Comparison of ENCODE assay signal across 8 mouse cellular contexts in the genomic region with DNA sequence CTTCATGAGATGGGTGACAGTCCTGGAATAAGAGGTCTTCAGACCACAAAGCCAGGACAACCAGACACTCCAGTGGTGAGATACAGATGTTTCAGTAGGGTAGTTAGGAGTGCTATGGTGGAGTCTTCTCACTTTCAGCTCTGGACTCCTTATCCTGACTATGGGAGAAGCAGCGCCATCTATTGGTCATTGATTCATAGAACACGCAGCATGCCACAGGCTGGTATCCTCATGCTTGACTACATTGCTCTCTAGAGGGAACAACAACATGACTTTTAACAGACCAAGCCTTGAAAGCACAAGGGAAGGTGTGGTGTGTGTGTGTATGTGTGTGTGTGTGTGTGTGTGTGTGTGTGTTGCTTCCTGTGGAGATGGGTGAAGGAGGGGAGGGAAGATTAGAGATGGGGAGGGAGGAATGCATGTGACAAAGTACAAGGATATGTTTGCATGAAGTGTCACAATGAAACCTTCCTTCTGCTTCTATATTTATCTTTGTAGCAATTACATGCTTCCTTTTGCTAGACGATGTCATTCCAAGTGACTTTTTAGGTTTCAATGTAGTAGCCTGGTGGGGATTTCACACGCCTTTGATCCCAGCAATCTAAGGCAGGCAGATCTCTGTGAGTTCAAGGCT. TPM values are rescaled to one million over a fixed set of nuclear protein-coding genes. Genes with fewer than 3 reads are reported as not detected.
DNase-seq lines count a peak whose midpoint lies in the region; ATAC-seq lines count a peak whose summit lies in the region.

No protein-coding gene starts in this region.

- intact Hi-C loops in left cerebral cortex, postnatal 10 days (cut with DNase I): loop anchor here (10.0 kb wide), 1 partner anchor 411 kb away; no protein-coding TSS in a partner anchor

- no peak overlapping the region for H3K4me2 ChIP-seq in hindbrain, embryonic 12.5 days (replicated peaks)
- no peak overlapping the region for H3K4me2 ChIP-seq in embryonic facial prominence, embryonic 11.5 days (ENCODE audit: low read depth, low read length)
- no peak overlapping the region for H3K4me2 ChIP-seq in hindbrain, embryonic 16.5 days (ENCODE audit: low read length)

- 51% methylated on average over 4 of the region's 4 CpGs for WGBS in hindbrain, embryonic 10.5 days
- 51% methylated on average over 4 of the region's 4 CpGs for WGBS in hindbrain, embryonic 12.5 days
- WGBS in embryonic facial prominence, embryonic 11.5 days: 40% methylated on average over 4 of the region's 4 CpGs
- 52% methylated on average over 4 of the region's 4 CpGs for WGBS in hindbrain, embryonic 16.5 days

- H3K36me3 ChIP-seq in hindbrain, embryonic 10.5 days: no peaks in the 10 kb centered on the region
- no peaks in the 10 kb centered on the region for H3K36me3 ChIP-seq in hindbrain, embryonic 12.5 days
- H3K36me3 ChIP-seq in embryonic facial prominence, embryonic 11.5 days (replicated peaks; ENCODE audit: control insufficient read depth, insufficient read depth, low read depth, low read length): no peaks in the 10 kb centered on the region
- no peaks in the 10 kb centered on the region for H3K36me3 ChIP-seq in hindbrain, embryonic 16.5 days (ENCODE audit: control insufficient read depth, insufficient read depth, low read length)

- H3K9ac ChIP-seq in hindbrain, embryonic 12.5 days: no peak overlapping the region
- H3K9ac ChIP-seq in embryonic facial prominence, embryonic 11.5 days (replicated peaks; ENCODE audit: low read length): no peak overlapping the region
- H3K9ac ChIP-seq in hindbrain, embryonic 16.5 days (ENCODE audit: low read depth, low read length): no peak overlapping the region

- H3K27me3 ChIP-seq in hindbrain, embryonic 10.5 days (ENCODE audit: insufficient read depth, poor library complexity, severe bottlenecking): no peaks in the 10 kb centered on the region
- H3K27me3 ChIP-seq in hindbrain, embryonic 12.5 days: no peaks in the 10 kb centered on the region
- H3K27me3 ChIP-seq in embryonic facial prominence, embryonic 11.5 days (ENCODE audit: control insufficient read depth, insufficient read depth, low read length): no peaks in the 10 kb centered on the region
- H3K27me3 ChIP-seq in hindbrain, embryonic 16.5 days (replicated peaks; ENCODE audit: control insufficient read depth, insufficient read depth, low read length): no peaks in the 10 kb centered on the region

- no peak overlapping the region for H3K4me3 ChIP-seq in hindbrain, embryonic 10.5 days
- H3K4me3 ChIP-seq in hindbrain, embryonic 12.5 days: no peak overlapping the region
- H3K4me3 ChIP-seq in embryonic facial prominence, embryonic 11.5 days (ENCODE audit: low read depth, low read length): no peak overlapping the region
- no peak overlapping the region for H3K4me3 ChIP-seq in hindbrain, embryonic 16.5 days (ENCODE audit: low read length)

- no peak overlapping the region for H3K27ac ChIP-seq in hindbrain, embryonic 10.5 days
- no peak overlapping the region for H3K27ac ChIP-seq in hindbrain, embryonic 12.5 days
- H3K27ac ChIP-seq in embryonic facial prominence, embryonic 11.5 days (replicated peaks; ENCODE audit: low read depth, low read length): no peak overlapping the region
- H3K27ac ChIP-seq in hindbrain, embryonic 16.5 days (ENCODE audit: low read depth, low read length): no peak overlapping the region

- H3K4me1 ChIP-seq in hindbrain, embryonic 10.5 days (replicated peaks): peaks cover 18% of the 10 kb centered on the region; the same call in 1 of the 2 replicates
- H3K4me1 ChIP-seq in hindbrain, embryonic 12.5 days: peaks cover 5% of the 10 kb centered on the region; the same call in 1 of the 2 replicates
- H3K4me1 ChIP-seq in embryonic facial prominence, embryonic 11.5 days (ENCODE audit: control insufficient read depth, insufficient read depth, low read length): no peaks in the 10 kb centered on the region
- no peaks in the 10 kb centered on the region for H3K4me1 ChIP-seq in hindbrain, embryonic 16.5 days (ENCODE audit: control insufficient read depth, insufficient read depth, low read depth, low read length)

- H3K9me3 ChIP-seq in hindbrain, embryonic 10.5 days: no peaks in the 10 kb centered on the region
- H3K9me3 ChIP-seq in hindbrain, embryonic 12.5 days (replicated peaks): no peaks in the 10 kb centered on the region
- no peaks in the 10 kb centered on the region for H3K9me3 ChIP-seq in embryonic facial prominence, embryonic 11.5 days (replicated peaks; ENCODE audit: control insufficient read depth, low read length)
- no peaks in the 10 kb centered on the region for H3K9me3 ChIP-seq in hindbrain, embryonic 16.5 days (ENCODE audit: control insufficient read depth, low read length)

- peak; percentile 44 for DNase-seq in hindbrain, embryonic 10.5 days (ENCODE audit: low spot score)
- peak; percentile 51 for DNase-seq in adrenal gland, postnatal 10 days
- DNase-seq in embryonic facial prominence, embryonic 11.5 days (ENCODE audit: low spot score): peak; percentile 86
- DNase-seq in left cerebral cortex, postnatal 10 days (ENCODE audit: extremely low spot score in 1 of 2, low spot score in 2 of 2): peak; percentile 50
- DNase-seq in thymus, postnatal 0 days (ENCODE audit: low spot score): peak; percentile 63

- no peak for ATAC-seq in hindbrain, embryonic 12.5 days (ENCODE audit: low FRiP score)
- ATAC-seq in embryonic facial prominence, embryonic 11.5 days (replicated peaks; ENCODE audit: insufficient number of reproducible peaks, low FRiP score, low TSS enrichment, low read depth): 0 out of 2 replicates have a peak, but pooled peaks have one; percentile 31
- 0 out of 2 replicates have a peak, but pooled peaks have one; percentile 41 for ATAC-seq in hindbrain, embryonic 16.5 days
- peak; percentile 97 for ATAC-seq in megakaryocyte-erythroid progenitor cell, adult 5-6 weeks (replicated peaks; ENCODE audit: low FRiP score, low TSS enrichment, poor library complexity, severe bottlenecking)

RNA-seq across cellular contexts. Expression of gene Thumpd2, which starts 49.0 kb away (rescaled TPM):
- 12.0 and 12.4 TPM in 2 replicates for polyA plus RNA-seq in hindbrain, embryonic 10.5 days (2016; fragmentation: Nextera tagmentation; extraction: Ambion mirVana)
- polyA plus RNA-seq in hindbrain, embryonic 12.5 days (2016; fragmentation: Nextera tagmentation; extraction: Ambion mirVana): 12.9 and 13.3 TPM in 2 replicates
- total RNA-seq in adrenal gland, postnatal 10 days (2021): 1 to 10 TPM; 7.7 to 10.0 TPM
- 15.8 and 17.4 TPM in 2 replicates for polyA plus RNA-seq in embryonic facial prominence, embryonic 11.5 days (2014; fragmentation: Nextera tagmentation; extraction: Ambion mirVana)
- polyA plus RNA-seq in hindbrain, embryonic 16.5 days (2015; fragmentation: Nextera tagmentation; extraction: Ambion mirVana): 7.6 and 7.8 TPM in 2 replicates
- 1 to 10 TPM; 4.8 to 5.9 TPM for total RNA-seq in left cerebral cortex, postnatal 10 days (2021)
- total RNA-seq in megakaryocyte-erythroid progenitor cell, adult 5-6 weeks (2014; fragmentation: Nextera tagmentation): 12.5 and 16.4 TPM in 2 replicates
- total RNA-seq in megakaryocyte-erythroid progenitor cell, adult 5-6 weeks (2017): 19.3 and 22.4 TPM in 2 replicates
- polyA plus RNA-seq in thymus, postnatal 0 days (2015; fragmentation: Nextera tagmentation; extraction: Ambion mirVana): 21.5 and 22.2 TPM in 2 replicates
